In genomic region chr5:74246453-74246852, GRCm38 (mm10) we compare ENCODE assay signal across 13 mouse cellular contexts. TPM values are rescaled to one million over a fixed set of nuclear protein-coding genes. Genes with fewer than 3 reads are reported as not detected.
A peak's percentile ranks its signal among the peaks of the same experiment; 100 is the strongest.
DNase-seq lines count a peak whose midpoint lies in the region; ATAC-seq and TF ChIP-seq lines count a peak whose summit lies in the region.
"Had no signal": no experiment of that assay in that cellular context is flagged by ENCODE, and none has a peak within 500 bp of the region (broad histone marks: within the 10 kb centered on the region; RNA-seq: fewer than 3 reads in every experiment).

No protein-coding gene starts in this region.

- intact Hi-C loops in gastrocnemius, adult 2 months (cut with DNase I) = loop anchor here (5.0 kb wide), 1 partner anchor 44 kb away; no protein-coding TSS in a partner anchor
- intact Hi-C loops in left cerebral cortex, postnatal 36 days (cut with DNase I) = no loop called here

- no peak for TF ChIP-seq CTCF in gastrocnemius, adult 2 months (IDR thresholded peaks at IDR 0.05)
- TF ChIP-seq CTCF in brain, embryonic 14.5 days (IDR thresholded peaks at IDR 0.05; ENCODE audit: borderline replicate concordance, extremely low read depth, insufficient read depth, insufficient read length) = no peak

- WGBS in kidney, embryonic 16.5 days = 24% methylated on average over 4 of the region's 4 CpGs

- H3K79me2 ChIP-seq in myocyte (ENCODE audit: control insufficient read depth, insufficient read depth) = no peaks in the 10 kb centered on the region

- peak; percentile 79; the same call in 1 of the 2 replicates for ATAC-seq in kidney, embryonic 16.5 days (ENCODE audit: low FRiP score, low TSS enrichment)
- ATAC-seq: forebrain, postnatal 0 days; inflammation-experienced regulatory T-cells, adult 6 months had no signal

- no peak for TF ChIP-seq POLR2A in brain, embryonic 14.5 days (IDR thresholded peaks at IDR 0.05; ENCODE audit: borderline replicate concordance, extremely low read depth, insufficient read depth, insufficient read length, poor library complexity, severe bottlenecking)
- TF ChIP-seq POLR2A in myocyte (IDR thresholded peaks at IDR 0.05; ENCODE audit: insufficient read length, low read depth) = no peak

- no peaks in the 10 kb centered on the region for H3K36me3 ChIP-seq in kidney, embryonic 16.5 days (ENCODE audit: insufficient read depth, low read length)
- H3K36me3 ChIP-seq in myocyte (ENCODE audit: control insufficient read depth, insufficient read depth) = no peaks in the 10 kb centered on the region

- peak overlapping the region; percentile 76 for H3K27ac ChIP-seq in gastrocnemius, adult 2 months
- H3K27ac ChIP-seq in kidney, embryonic 16.5 days (ENCODE audit: low read length) = 0 out of 2 replicates have a peak overlapping the region, but pooled peaks have one; percentile 31

- H3K4me2 ChIP-seq in kidney, embryonic 16.5 days (replicated peaks; ENCODE audit: low read depth, low read length) = no peak overlapping the region
- H3K4me2 ChIP-seq in myocyte (ENCODE audit: low read depth) = peak overlapping the region; percentile 55
- H3K4me2 ChIP-seq: lung, embryonic 14.5 days had no signal

- no peak overlapping the region for H3K4me3 ChIP-seq in gastrocnemius, adult 2 months
- H3K4me3 ChIP-seq in kidney, embryonic 16.5 days (ENCODE audit: low read length) = no peak overlapping the region
- H3K4me3 ChIP-seq in myocyte = no peak overlapping the region

- H3K9ac ChIP-seq in kidney, embryonic 16.5 days (replicated peaks; ENCODE audit: low read length) = no peak overlapping the region
- H3K9ac ChIP-seq: forebrain, postnatal 0 days; lung, embryonic 14.5 days had no signal

- no peaks in the 10 kb centered on the region for H3K9me3 ChIP-seq in kidney, embryonic 16.5 days (ENCODE audit: low read length)

- no peak overlapping the region for H3ac ChIP-seq in myocyte (ENCODE audit: control insufficient read depth, insufficient read length)

- DNase-seq in gastrocnemius, adult 2 months = no peak
- DNase-seq in gastrocnemius, adult 8-10 months (ENCODE audit: low spot score in 2 of 2) = no peak
- no peak for DNase-seq in kidney, postnatal 4 days
- DNase-seq in brain, embryonic 14.5 days (ENCODE audit: low read depth) = peak; percentile 55
- DNase-seq in left cerebral cortex, postnatal 36 days (ENCODE audit: low spot score in 2 of 2) = no peak
- no peak for DNase-seq in cerebellum, adult 8-10 months
- DNase-seq: cerebellum, adult 11 months; forebrain, postnatal 0 days; gastrocnemius, postnatal 25 days; lung, embryonic 14.5 days had no signal

- H3K4me1 ChIP-seq in kidney, embryonic 16.5 days (ENCODE audit: insufficient read depth, low read length) = peaks cover 25% of the 10 kb centered on the region

- no peaks in the 10 kb centered on the region for H3K27me3 ChIP-seq in kidney, embryonic 16.5 days (ENCODE audit: insufficient read depth, low read length)
- no peaks in the 10 kb centered on the region for H3K27me3 ChIP-seq in myocyte (ENCODE audit: control insufficient read depth, insufficient read depth, insufficient read length)

TF ChIP-seq in myocyte, 11 proteins besides CTCF, POLR2A, EP300 and RAD21:
- TF ChIP-seq TCF3 (IDR thresholded peaks at IDR 0.05; ENCODE audit: insufficient read length, low read depth) (peak; percentile 30), MYOG (IDR thresholded peaks at IDR 0.05; ENCODE audit: control insufficient read depth in 1 of 3, insufficient read depth in 1 of 3, insufficient read length in 2 of 3, low read depth in 2 of 3) (peak in 2 of 3 experiments; percentile 28 to 49), TCF12 (IDR thresholded peaks at IDR 0.05; ENCODE audit: insufficient read depth, poor library complexity, severe bottlenecking) (peak; percentile 79), MYOD1 (IDR thresholded peaks at IDR 0.05; ENCODE audit: control insufficient read depth in 1 of 3, insufficient read length in 2 of 3, low read depth in 2 of 3) (peak; percentile 69 to 95 (median 95)), MAX (IDR thresholded peaks at IDR 0.05; ENCODE audit: low read depth) (no peak), REST (IDR thresholded peaks at IDR 0.05; ENCODE audit: insufficient read depth, insufficient read length) (no peak), E2F4 (IDR thresholded peaks at IDR 0.05; ENCODE audit: insufficient read depth) (no peak)

RNA-seq across cellular contexts. Expression of gene Rasl11b, which starts 51.4 kb away (rescaled TPM):
- 1 to 10 TPM; 2.0 to 5.4 TPM for total RNA-seq in gastrocnemius, adult 2 months (2021)
- 10 to 100 TPM in 1 of 4 experiments, 1 to 10 TPM in 3; 1.4 to 10.6 (median 2.7) TPM for total RNA-seq in gastrocnemius, adult 8-10 months (2022)
- polyA plus RNA-seq in kidney, embryonic 16.5 days (2015; fragmentation: Nextera tagmentation; extraction: Ambion mirVana) = 75.1 and 78.0 TPM in 2 replicates
- polyA plus RNA-seq in brain, embryonic 14.5 days (2012; rRNA removed) = 16.0 and 22.4 TPM in 2 replicates
- polyA plus RNA-seq in myocyte (2012; fragmentation: generic; extraction: Trizol) = 2.4 TPM
- 100 to 1,000 TPM in 1 of 2 experiments, 10 to 100 TPM in 1; 80.7 to 123 TPM for total RNA-seq in left cerebral cortex, postnatal 36 days (2021)

Comparison
In these comparisons a context has a peak if more than half of its experiments do, and no peak if none do; other contexts are left out.
1. RNA of gene Rasl11b, which starts 51.4 kb away (total RNA-seq): 80.7 to 123 TPM in left cerebral cortex, postnatal 36 days; 2.0 to 5.4 TPM in gastrocnemius, adult 2 months and 1.4 to 10.6 TPM in gastrocnemius, adult 8-10 months; every median in the first group is over 4 times any median in the second.